Mouse (Mus musculus): Measurements from ENCODE around the gene Prdx6b. TPM values are rescaled to one million over a fixed set of nuclear protein-coding genes. Genes with fewer than 3 reads are reported as not detected.

Gene Prdx6b
- polyA plus RNA-seq (2015; fragmentation: Nextera tagmentation; extraction: Ambion mirVana) = not detected in 2 replicates

GRCm38 (mm10) chr2:80292172-80292571 is at the start of gene Prdx6b:
TSS of gene Prdx6b (plus strand) at chr2:80292472.

GRCm38 (mm10) chr2:80315242-80316161 is 23.2 kb downstream of the Prdx6b start, which contains the start of gene Dnajc10:
TSS of gene Dnajc10 (plus strand) at chr2:80315466.

Other genes with a start within 250 kb of the Prdx6b start
- gene Pde1a, start 163.0 kb upstream of the Prdx6b start, polyA plus RNA-seq (2015; fragmentation: Nextera tagmentation; extraction: Ambion mirVana) = 9.6 and 15.7 TPM in 2 replicates
- 50.1 and 56.9 TPM in 2 replicates for gene Dnajc10, start 23.0 kb downstream of the Prdx6b start, polyA plus RNA-seq (2015; fragmentation: Nextera tagmentation; extraction: Ambion mirVana)
- gene Frzb, start 155.2 kb downstream of the Prdx6b start, polyA plus RNA-seq (2015; fragmentation: Nextera tagmentation; extraction: Ambion mirVana) = 20.2 and 86.2 TPM in 2 replicates